Mouse (Mus musculus) lung, embryonic 14.5 days (tissue): ENCODE data around the gene Ust. TPM values are rescaled to one million over a fixed set of nuclear protein-coding genes. Genes with fewer than 3 reads are reported as not detected.
"Not testable (repeated sequence)": the region's sequence is repeated elsewhere in the genome, so short reads cannot be mapped to it uniquely, and the experiment has no call there.

Source experiments
- ATAC-seq: fragments of 200-750 bp; cut with Nextera tagmentation; 2 replicates; pipeline ENCODE4 v1.8.0; 2017; ENCODE audit warnings: mild to moderate bottlenecking, moderate TSS enrichment, moderate library complexity; ENCODE audit not compliant: insufficient read depth
- DNase-seq: peaks from one replicate; pipeline ENCODE4 v3.0.0-alpha.2; 2015
- H3K27ac ChIP-seq: fragments of 300-500 bp; sonication (generic); 2 replicates; pipeline ENCODE4 v1.5.1; 2014; ENCODE audit warnings: low read depth, mild to moderate bottlenecking, moderate library complexity
- H3K27me3 ChIP-seq: fragments of 300-500 bp; sonication (generic); 2 replicates; pipeline ENCODE4 v1.6.1; 2014; ENCODE audit warnings: low read length, control low read depth; ENCODE audit not compliant: insufficient read depth
- H3K36me3 ChIP-seq: fragments of 300-500 bp; sonication (generic); 2 replicates; pipeline ENCODE4 v1.6.1; 2014; ENCODE audit warnings: control low read depth; ENCODE audit not compliant: insufficient read depth
- H3K4me1 ChIP-seq: fragments of 300-500 bp; sonication (generic); 2 replicates; pipeline ENCODE4 v1.6.1; 2014; ENCODE audit warnings: antibody characterized with exemption, control low read depth; ENCODE audit not compliant: insufficient read depth
- H3K4me2 ChIP-seq: fragments of 300-500 bp; sonication (generic); 2 replicates; pipeline ENCODE4 v1.6.1; 2014; ENCODE audit warnings: mild to moderate bottlenecking
- H3K4me3 ChIP-seq: fragments of 300-500 bp; sonication (generic); 2 replicates; pipeline ENCODE4 v1.5.1; 2014; ENCODE audit warnings: low read depth, low read length
- H3K9ac ChIP-seq: fragments of 300-500 bp; sonication (generic); 2 replicates; pipeline ENCODE4 v1.6.1; 2014
- H3K9me3 ChIP-seq: fragments of 300-500 bp; sonication (generic); 2 replicates; pipeline ENCODE4 v1.6.1; 2016; ENCODE audit warnings: low read depth, low read length, control low read depth
- CTCF ChIP-seq: IDR thresholded peaks from 2 replicates; pipeline ENCODE4 v1.5.1; 2016; ENCODE audit warnings: antibody characterized with exemption, low read depth
- WGBS: fragments of 180-500 bp; shearing (Covaris S2); extraction: QIAGEN DNeasy Blood & Tissue Kit; methylation state at CpG from one replicate; pipeline ENCODE4 v1.1.7; 2014; 5-methylcytosine and 5-hydroxymethylcytosine counted together
- polyA plus RNA-seq: library from polyadenylated mRNA; unstranded; fragments of >200 nt; fragmentation: Nextera tagmentation; extraction: Ambion mirVana; gene quantifications from 2 replicates; pipeline ENCODE4 v1.2.1, GENCODE M21; 2014

Gene Ust
- 7.6 and 8.4 TPM in 2 replicates for polyA plus RNA-seq

GRCm38 (mm10) chr10:8518141-8519013 is at the start of gene Ust:
Gene Ust, minus strand, starts transcription at chr10:8518825.
- Histone ChIP-seq H3K27ac (peak within 1 kb of the TSS; percentile 90), H3K4me2 (peak within 1 kb of the TSS; percentile 95), H3K36me3 (no peaks in the 10 kb centered on the region), H3K27me3 (peaks cover 8% of the 10 kb centered on the region; the same call in 1 of the 2 replicates), H3K9ac (peak within 1 kb of the TSS; percentile 73), H3K9me3 (no peaks in the 10 kb centered on the region), H3K4me3 (peak within 1 kb of the TSS; percentile 74), H3K4me1 (no peaks in the 10 kb centered on the region)
- ATAC-seq, result peak; percentile 98
- 0 out of 2 replicates have a peak, but pooled peaks have one; percentile 1 for TF ChIP-seq CTCF
- under 1% methylated on average over 62 of the region's 78 CpGs for WGBS
- DNase-seq, result peak; percentile 91

GRCm38 (mm10) chr10:8561366-8561765 is 42.7 kb upstream of the Ust start:
- no peaks in the 10 kb centered on the region for H3K36me3 ChIP-seq
- no peak overlapping the region for H3K27ac ChIP-seq
- DNase-seq (no peak), ATAC-seq (no peak)
- H3K4me3 ChIP-seq, result no peak overlapping the region
- 0 out of 2 replicates have a peak, but pooled peaks cover 2% of the 10 kb centered on the region for H3K9me3 ChIP-seq
- H3K4me2 ChIP-seq, result no peak overlapping the region
- no peak overlapping the region for H3K9ac ChIP-seq
- H3K4me1 ChIP-seq, result no peaks in the 10 kb centered on the region
- H3K27me3 ChIP-seq, result no peaks in the 10 kb centered on the region
- no peak for TF ChIP-seq CTCF
- 69% methylated on average over 4 of the region's 4 CpGs for WGBS

GRCm38 (mm10) chr10:8559566-8559965 is 40.9 kb upstream of the Ust start:
- not testable (repeated sequence) for H3K27me3 ChIP-seq, H3K4me3 ChIP-seq, H3K9me3 ChIP-seq, H3K9ac ChIP-seq, DNase-seq, H3K4me2 ChIP-seq, H3K27ac ChIP-seq, H3K4me1 ChIP-seq, H3K36me3 ChIP-seq, ATAC-seq
- 70% methylated on average over 6 of the region's 6 CpGs for WGBS

GRCm38 (mm10) chr10:8552239-8552638 is 33.6 kb upstream of the Ust start:
- H3K4me2 ChIP-seq, H3K27ac ChIP-seq, H3K4me1 ChIP-seq, H3K9me3 ChIP-seq, H3K36me3 ChIP-seq, DNase-seq, H3K4me3 ChIP-seq, H3K9ac ChIP-seq, ATAC-seq, H3K27me3 ChIP-seq: not testable (repeated sequence)

GRCm38 (mm10) chr10:8551601-8552000 is 33.0 kb upstream of the Ust start:
- 88% methylated on average over 4 of the region's 4 CpGs for WGBS
- H3K9me3 ChIP-seq, H3K36me3 ChIP-seq, H3K9ac ChIP-seq, H3K27ac ChIP-seq, DNase-seq, H3K4me2 ChIP-seq, H3K4me3 ChIP-seq, H3K27me3 ChIP-seq, H3K4me1 ChIP-seq, ATAC-seq: not testable (repeated sequence)

GRCm38 (mm10) chr10:8541514-8541913 is 22.9 kb upstream of the Ust start:
- TF ChIP-seq CTCF, result no peak
- Histone ChIP-seq H3K4me2 (no peak overlapping the region), H3K4me1 (no peaks in the 10 kb centered on the region), H3K4me3 (no peak overlapping the region), H3K27me3 (no peaks in the 10 kb centered on the region), H3K9ac (no peak overlapping the region), H3K27ac (no peak overlapping the region), H3K36me3 (no peaks in the 10 kb centered on the region), H3K9me3 (no peaks in the 10 kb centered on the region)
- DNase-seq, result peak; percentile 5
- 3% methylated on average over 1 of the region's 1 CpGs for WGBS
- ATAC-seq, result no peak

- no peak for ATAC-seq
- DNase-seq, result no peak
- Histone ChIP-seq H3K4me1 (no peaks in the 10 kb centered on the region), H3K4me3 (no peak overlapping the region), H3K36me3 (no peaks in the 10 kb centered on the region), H3K27ac (no peak overlapping the region), H3K9me3 (no peaks in the 10 kb centered on the region), H3K4me2 (no peak overlapping the region), H3K9ac (no peak overlapping the region), H3K27me3 (no peaks in the 10 kb centered on the region)
- TF ChIP-seq CTCF, result no peak
- WGBS, result 74% methylated on average over 3 of the region's 3 CpGs
Measured at GRCm38 (mm10) chr10:8535445-8535844, 16.8 kb upstream of the Ust start.
